8 mouse cellular contexts compared by ENCODE assay signal in the genomic region with DNA sequence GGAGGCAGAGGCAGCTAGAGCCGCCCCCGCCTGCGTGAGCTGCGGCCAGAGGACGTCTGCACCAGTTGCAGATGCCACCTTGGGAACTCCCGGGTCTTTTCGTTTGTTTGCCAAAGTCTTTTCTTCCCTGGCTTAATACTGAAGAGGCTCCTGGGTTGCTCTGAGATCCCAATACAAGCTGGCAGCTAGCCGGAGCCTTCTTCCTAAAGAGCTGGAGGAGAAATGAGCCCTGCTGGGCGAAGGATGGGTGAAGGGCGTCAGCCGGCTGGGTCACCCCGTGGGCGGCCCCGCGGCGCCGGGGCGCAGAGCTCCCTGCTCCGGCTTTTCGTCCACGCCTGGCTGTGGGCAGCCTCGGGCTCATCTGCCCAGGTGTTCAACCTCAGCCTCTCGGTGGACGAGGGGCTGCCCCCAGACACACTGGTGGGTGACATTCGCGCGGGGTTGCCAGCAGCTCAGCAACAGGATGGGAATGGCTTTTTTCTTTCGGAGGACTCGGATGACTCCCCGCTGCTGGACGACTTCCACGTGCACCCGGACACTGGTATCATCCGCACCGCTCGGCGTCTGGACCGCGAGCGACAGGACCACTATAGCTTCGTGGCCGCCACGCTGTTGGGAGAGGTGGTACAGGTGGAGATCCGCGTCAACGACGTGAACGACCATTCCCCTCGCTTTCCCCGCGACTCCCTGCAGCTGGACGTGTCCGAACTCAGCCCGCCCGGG. TPM values are rescaled to one million over a fixed set of nuclear protein-coding genes. Genes with fewer than 3 reads are reported as not detected.
DNase-seq lines count a peak whose midpoint lies in the region; ATAC-seq lines count a peak whose summit lies in the region.
"Had no signal": no experiment of that assay in that cellular context is flagged by ENCODE, and none has a peak within 500 bp of the region (broad histone marks: within the 10 kb centered on the region; RNA-seq: fewer than 3 reads in every experiment).

A gene (plus strand): TSS at position 223 of the 723 bp plus-strand sequence.

- no peaks in the 10 kb centered on the region for H3K36me3 ChIP-seq in lung, embryonic 16.5 days (ENCODE audit: control insufficient read depth, insufficient read depth, low read length)
- no peaks in the 10 kb centered on the region for H3K36me3 ChIP-seq in embryonic facial prominence, embryonic 13.5 days
- H3K36me3 ChIP-seq in midbrain, embryonic 11.5 days (ENCODE audit: control insufficient read depth, insufficient read depth, low read length), result no peaks in the 10 kb centered on the region

- H3K9ac ChIP-seq in lung, embryonic 16.5 days (ENCODE audit: low read length), result peak within 1 kb of the TSS; percentile 49
- peak within 1 kb of the TSS; percentile 61 for H3K9ac ChIP-seq in embryonic facial prominence, embryonic 13.5 days
- H3K9ac ChIP-seq in midbrain, embryonic 11.5 days (ENCODE audit: low read length), result peak within 1 kb of the TSS; percentile 54

- no peak for ATAC-seq in lung, embryonic 16.5 days (ENCODE audit: low read depth)
- ATAC-seq in embryonic facial prominence, embryonic 13.5 days (ENCODE audit: insufficient number of reproducible peaks, insufficient read depth, low FRiP score, low TSS enrichment, low read depth), result no peak; the same call in 1 of the 2 replicates
- ATAC-seq in midbrain, embryonic 11.5 days (ENCODE audit: low FRiP score), result peak; percentile 47

- peak within 1 kb of the TSS; percentile 54 for H3K4me3 ChIP-seq in lung, embryonic 16.5 days (ENCODE audit: low read length)
- H3K4me3 ChIP-seq in embryonic facial prominence, embryonic 13.5 days, result peak within 1 kb of the TSS; percentile 54
- H3K4me3 ChIP-seq in midbrain, embryonic 11.5 days (ENCODE audit: low read depth, low read length), result peak within 1 kb of the TSS; percentile 58
- H3K4me3 ChIP-seq: myocyte had no signal

- H3K4me2 ChIP-seq in lung, embryonic 16.5 days (ENCODE audit: low read depth, low read length), result peak within 1 kb of the TSS; percentile 82
- peak within 1 kb of the TSS; percentile 95 for H3K4me2 ChIP-seq in embryonic facial prominence, embryonic 13.5 days
- H3K4me2 ChIP-seq in midbrain, embryonic 11.5 days, result peak within 1 kb of the TSS; percentile 84

- peaks cover 55% of the 10 kb centered on the region for H3K27me3 ChIP-seq in lung, embryonic 16.5 days (ENCODE audit: control insufficient read depth, insufficient read depth, low read depth, low read length)
- peaks cover 80% of the 10 kb centered on the region for H3K27me3 ChIP-seq in embryonic facial prominence, embryonic 13.5 days
- peaks cover 48% of the 10 kb centered on the region for H3K27me3 ChIP-seq in midbrain, embryonic 11.5 days (ENCODE audit: control insufficient read depth, insufficient read depth, low read length)

- under 1% methylated on average over 55 of the region's 55 CpGs for WGBS in lung, embryonic 16.5 days
- WGBS in embryonic facial prominence, embryonic 13.5 days, result under 1% methylated on average over 55 of the region's 55 CpGs
- under 1% methylated on average over 55 of the region's 55 CpGs for WGBS in midbrain, embryonic 11.5 days

- no peak for DNase-seq in lung, postnatal 14 days
- DNase-seq in heart, postnatal 4 days, result peak; percentile 14
- DNase-seq in midbrain, embryonic 11.5 days (ENCODE audit: low spot score, missing footprints), result peak; percentile 96
- DNase-seq in layer of hippocampus, postnatal 10 days (ENCODE audit: low spot score in 2 of 2), result no peak
- DNase-seq in layer of hippocampus, postnatal 25 days (ENCODE audit: extremely low spot score in 1 of 2, low spot score in 1 of 2), result no peak

- H3K9me3 ChIP-seq in lung, embryonic 16.5 days (ENCODE audit: control insufficient read depth, low read length), result no peaks in the 10 kb centered on the region
- H3K9me3 ChIP-seq in embryonic facial prominence, embryonic 13.5 days, result no peaks in the 10 kb centered on the region
- no peaks in the 10 kb centered on the region for H3K9me3 ChIP-seq in midbrain, embryonic 11.5 days (ENCODE audit: control insufficient read depth, low read length)

- H3K4me1 ChIP-seq in lung, embryonic 16.5 days (replicated peaks; ENCODE audit: control insufficient read depth, insufficient read depth, low read length), result peaks cover 18% of the 10 kb centered on the region
- peaks cover 24% of the 10 kb centered on the region for H3K4me1 ChIP-seq in embryonic facial prominence, embryonic 13.5 days
- H3K4me1 ChIP-seq in midbrain, embryonic 11.5 days (ENCODE audit: control insufficient read depth, insufficient read depth, low read length), result peaks cover 19% of the 10 kb centered on the region

- no peak within 1 kb of the TSS for H3K27ac ChIP-seq in lung, embryonic 16.5 days (ENCODE audit: low read length)
- H3K27ac ChIP-seq in embryonic facial prominence, embryonic 13.5 days, result no peak within 1 kb of the TSS
- H3K27ac ChIP-seq in midbrain, embryonic 11.5 days (ENCODE audit: low read depth, low read length), result no peak within 1 kb of the TSS

RNA-seq across cellular contexts. Expression of the gene that starts here (rescaled TPM):
- polyA plus RNA-seq in lung, embryonic 16.5 days (2015; fragmentation: Nextera tagmentation; extraction: Ambion mirVana), result 0.09 and 0.21 TPM in 2 replicates
- polyA plus RNA-seq in embryonic facial prominence, embryonic 13.5 days (2015; fragmentation: Nextera tagmentation; extraction: Ambion mirVana), result 0.35 and 0.51 TPM in 2 replicates
- 1 to 10 TPM; 1.2 to 1.3 TPM for total RNA-seq in heart, postnatal 4 days (2021)
- polyA plus RNA-seq in midbrain, embryonic 11.5 days (2014; fragmentation: Nextera tagmentation; extraction: Ambion mirVana), result 0.19 and 0.46 TPM in 2 replicates
- total RNA-seq in layer of hippocampus, postnatal 10 days (2021), result 1 to 10 TPM; 4.5 to 5.2 TPM
- total RNA-seq in layer of hippocampus, postnatal 25 days (2021), result 1 to 10 TPM; 3.6 to 3.7 TPM

Comparison
In these comparisons a context has a peak if more than half of its experiments do, and no peak if none do; other contexts are left out.
1. Peak in DNase-seq, ATAC-seq, H3K4me3 ChIP-seq, H3K9ac ChIP-seq and H3K4me2 ChIP-seq in midbrain, embryonic 11.5 days; RNA of the gene not detected or under 1 TPM.